In the genomic region with DNA sequence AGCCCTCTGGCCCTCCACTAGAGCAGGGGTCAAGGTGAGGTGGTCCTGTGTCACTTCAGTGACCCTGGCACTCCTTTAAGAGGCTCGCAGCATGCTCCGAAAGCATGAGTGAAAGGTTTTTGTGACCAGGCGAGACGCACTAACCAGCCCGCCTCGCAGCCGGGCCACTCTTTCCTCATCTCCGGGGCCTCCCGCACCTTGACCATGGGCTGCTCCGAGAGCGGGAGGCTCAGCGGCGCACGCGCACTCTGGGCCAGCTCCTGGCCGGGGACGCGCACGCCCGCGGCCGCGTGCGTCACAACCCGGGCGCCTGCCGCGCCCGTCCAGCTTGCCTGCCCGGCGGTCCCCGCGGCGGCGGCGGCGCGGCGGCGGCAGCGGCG, we compare ENCODE assay signal across 9 mouse cellular contexts. TPM values are rescaled to one million over a fixed set of nuclear protein-coding genes. Genes with fewer than 3 reads are reported as not detected.
DNase-seq lines count a peak whose midpoint lies in the region; ATAC-seq and TF ChIP-seq lines count a peak whose summit lies in the region.
"Had no signal": no experiment of that assay in that cellular context is flagged by ENCODE, and none has a peak within 500 bp of the region (broad histone marks: within the 10 kb centered on the region; RNA-seq: fewer than 3 reads in every experiment).

No protein-coding gene starts in this region.

- peaks cover 35% of the 10 kb centered on the region for H3K27me3 ChIP-seq in erythroblast, embryonic 14.5 days (ENCODE audit: control insufficient read depth)
- no peaks in the 10 kb centered on the region for H3K27me3 ChIP-seq in heart, embryonic 12.5 days (replicated peaks)
- no peaks in the 10 kb centered on the region for H3K27me3 ChIP-seq in kidney, postnatal 0 days (ENCODE audit: insufficient read depth, low read length)
- H3K27me3 ChIP-seq in liver, embryonic 11.5 days (replicated peaks; ENCODE audit: control insufficient read depth, insufficient read depth, low read length), result no peaks in the 10 kb centered on the region; the same call in 1 of the 2 replicates
- H3K27me3 ChIP-seq in myocyte (ENCODE audit: control insufficient read depth, insufficient read depth, insufficient read length), result no peaks in the 10 kb centered on the region

- peak overlapping the region; percentile 81 for H3K4me3 ChIP-seq in erythroblast, embryonic 14.5 days (replicated peaks)
- H3K4me3 ChIP-seq in heart, embryonic 12.5 days, result peak overlapping the region; percentile 76
- peak overlapping the region; percentile 75 for H3K4me3 ChIP-seq in kidney, postnatal 0 days (replicated peaks; ENCODE audit: low read depth, low read length)
- H3K4me3 ChIP-seq in liver, embryonic 11.5 days (ENCODE audit: low read depth, low read length), result peak overlapping the region; percentile 61
- H3K4me3 ChIP-seq in myocyte, result peak overlapping the region; percentile 75

- no peaks in the 10 kb centered on the region for H3K9me3 ChIP-seq in erythroblast, embryonic 14.5 days (ENCODE audit: control insufficient read depth, low read length)
- no peaks in the 10 kb centered on the region for H3K9me3 ChIP-seq in heart, embryonic 12.5 days (replicated peaks)
- H3K9me3 ChIP-seq in kidney, postnatal 0 days (replicated peaks; ENCODE audit: low read length), result no peaks in the 10 kb centered on the region
- H3K9me3 ChIP-seq in liver, embryonic 11.5 days (ENCODE audit: control insufficient read depth, low read length), result no peaks in the 10 kb centered on the region

- peak; percentile 89 for ATAC-seq in heart, embryonic 12.5 days (ENCODE audit: insufficient number of reproducible peaks, low FRiP score)
- peak; percentile 92 for ATAC-seq in kidney, postnatal 0 days (replicated peaks; ENCODE audit: low FRiP score, low read depth)
- peak; percentile 84 for ATAC-seq in liver, embryonic 11.5 days (replicated peaks; ENCODE audit: low FRiP score)

- no peaks in the 10 kb centered on the region for H3K36me3 ChIP-seq in erythroblast, embryonic 14.5 days (ENCODE audit: control insufficient read depth)
- H3K36me3 ChIP-seq in heart, embryonic 12.5 days, result no peaks in the 10 kb centered on the region; the same call in 1 of the 2 replicates
- no peaks in the 10 kb centered on the region for H3K36me3 ChIP-seq in kidney, postnatal 0 days (ENCODE audit: insufficient read depth, low read length)
- no peaks in the 10 kb centered on the region for H3K36me3 ChIP-seq in liver, embryonic 11.5 days (ENCODE audit: control insufficient read depth, insufficient read depth, low read length)
- H3K36me3 ChIP-seq in myocyte (ENCODE audit: control insufficient read depth, insufficient read depth), result no peaks in the 10 kb centered on the region
- H3K36me3 ChIP-seq: G1E had no signal

- WGBS in heart, embryonic 12.5 days, result under 1% methylated on average over 41 of the region's 42 CpGs
- under 1% methylated on average over 22 of the region's 42 CpGs for WGBS in kidney, postnatal 0 days
- 2% methylated on average over 37 of the region's 42 CpGs for WGBS in liver, embryonic 11.5 days

- peak overlapping the region; percentile 96 for H3K4me2 ChIP-seq in heart, embryonic 12.5 days
- peak overlapping the region; percentile 97 for H3K4me2 ChIP-seq in kidney, postnatal 0 days (ENCODE audit: low read length)
- peak overlapping the region; percentile 99 for H3K4me2 ChIP-seq in liver, embryonic 11.5 days
- H3K4me2 ChIP-seq in myocyte (ENCODE audit: low read depth), result peak overlapping the region; percentile 96

- DNase-seq in A20 (ENCODE audit: low read depth, low spot score), result peak; percentile 91
- peak; percentile 92 for DNase-seq in brain, embryonic 14.5 days (ENCODE audit: low read depth)
- DNase-seq in kidney, postnatal 0 days (ENCODE audit: low spot score), result peak; percentile 91
- DNase-seq in liver, embryonic 11.5 days (ENCODE audit: low spot score), result peak; percentile 82
- DNase-seq in spleen, postnatal 4 days (ENCODE audit: low spot score in 2 of 2), result peak; percentile 81 to 91

- peak overlapping the region; percentile 82 for H3K9ac ChIP-seq in heart, embryonic 12.5 days
- peak overlapping the region; percentile 89 for H3K9ac ChIP-seq in kidney, postnatal 0 days (ENCODE audit: low read depth, low read length)
- peak overlapping the region; percentile 63 for H3K9ac ChIP-seq in liver, embryonic 11.5 days (ENCODE audit: low read depth, low read length)

- TF ChIP-seq POLR2A in brain, embryonic 14.5 days (IDR thresholded peaks at IDR 0.05; ENCODE audit: borderline replicate concordance, extremely low read depth, insufficient read depth, insufficient read length, poor library complexity, severe bottlenecking), result peak; percentile 63
- peak; percentile 86 for TF ChIP-seq POLR2A in myocyte (IDR thresholded peaks at IDR 0.05; ENCODE audit: insufficient read length, low read depth)

- peaks cover 45% of the 10 kb centered on the region for H3K79me2 ChIP-seq in myocyte (ENCODE audit: control insufficient read depth, insufficient read depth)

- H3K4me1 ChIP-seq in erythroblast, embryonic 14.5 days (ENCODE audit: control insufficient read depth), result peaks cover 32% of the 10 kb centered on the region
- peaks cover 21% of the 10 kb centered on the region for H3K4me1 ChIP-seq in heart, embryonic 12.5 days (replicated peaks)
- H3K4me1 ChIP-seq in kidney, postnatal 0 days (replicated peaks; ENCODE audit: insufficient read depth, low read length), result 0 out of 2 replicates have a peak, but pooled peaks cover 7% of the 10 kb centered on the region
- H3K4me1 ChIP-seq in liver, embryonic 11.5 days (replicated peaks; ENCODE audit: control insufficient read depth, insufficient read depth, low read length), result peaks cover 13% of the 10 kb centered on the region

- H3K27ac ChIP-seq in heart, embryonic 12.5 days (ENCODE audit: poor library complexity, severe bottlenecking), result peak overlapping the region; percentile 52
- peak overlapping the region; percentile 70; the same call in 1 of the 2 replicates for H3K27ac ChIP-seq in kidney, postnatal 0 days
- peak overlapping the region; percentile 46; the same call in 1 of the 2 replicates for H3K27ac ChIP-seq in liver, embryonic 11.5 days (ENCODE audit: low read depth, low read length)

- peak overlapping the region; percentile 84 for H3ac ChIP-seq in myocyte (ENCODE audit: control insufficient read depth, insufficient read length)

- no peak for TF ChIP-seq CTCF in brain, embryonic 14.5 days (IDR thresholded peaks at IDR 0.05; ENCODE audit: borderline replicate concordance, extremely low read depth, insufficient read depth, insufficient read length)
- TF ChIP-seq CTCF in kidney, postnatal 0 days (IDR thresholded peaks at IDR 0.05; ENCODE audit: low read depth), result no peak

TF ChIP-seq in myocyte, 11 proteins besides CTCF, POLR2A, EP300 and RAD21:
- TF ChIP-seq MYOD1 (IDR thresholded peaks at IDR 0.05; ENCODE audit: control insufficient read depth in 1 of 3, insufficient read length in 2 of 3, low read depth in 2 of 3) (peak in 1 of 3 experiments; percentile 36), SRF (IDR thresholded peaks at IDR 0.05; ENCODE audit: control insufficient read depth, insufficient read length, low read depth) (no peak), USF1 (IDR thresholded peaks at IDR 0.05; ENCODE audit: low read depth) (no peak), POLR2AphosphoS2 (IDR thresholded peaks at IDR 0.05; ENCODE audit: insufficient read length, low read depth) (peak; percentile 72), CEBPB (IDR thresholded peaks at IDR 0.05; ENCODE audit: insufficient read depth, poor library complexity, severe bottlenecking) (no peak)

RNA-seq across cellular contexts. Expression of a gene that starts 2.7 kb away (rescaled TPM):
- polyA plus RNA-seq in brain, embryonic 14.5 days (2012; rRNA removed), result 33.8 and 52.8 TPM in 2 replicates
- 0.15 and 0.21 TPM in 2 replicates for polyA plus RNA-seq in erythroblast, embryonic 14.5 days (2012)
- polyA plus RNA-seq in heart, embryonic 12.5 days (2016; fragmentation: Nextera tagmentation; extraction: Ambion mirVana), result 41.8 and 44.0 TPM in 2 replicates
- polyA plus RNA-seq in kidney, postnatal 0 days (2015; fragmentation: Nextera tagmentation; extraction: Ambion mirVana), result 18.0 and 18.6 TPM in 2 replicates
- polyA plus RNA-seq in liver, embryonic 11.5 days (2014; fragmentation: Nextera tagmentation; extraction: Ambion mirVana), result 23.8 and 26.2 TPM in 2 replicates
- polyA plus RNA-seq in myocyte (2012; fragmentation: generic; extraction: Trizol), result 21.5 TPM
- polyA plus RNA-seq: G1E had no signal

RNA-seq across cellular contexts. Expression of a gene that starts 29.9 kb away (rescaled TPM):
- polyA plus RNA-seq in brain, embryonic 14.5 days (2012; rRNA removed), result 19.5 and 22.6 TPM in 2 replicates
- 0.12 and 0.26 TPM in 2 replicates for polyA plus RNA-seq in erythroblast, embryonic 14.5 days (2012)
- polyA plus RNA-seq in heart, embryonic 12.5 days (2016; fragmentation: Nextera tagmentation; extraction: Ambion mirVana), result 57.1 and 59.3 TPM in 2 replicates
- 73.6 and 88.3 TPM in 2 replicates for polyA plus RNA-seq in kidney, postnatal 0 days (2015; fragmentation: Nextera tagmentation; extraction: Ambion mirVana)
- 25.0 and 30.0 TPM in 2 replicates for polyA plus RNA-seq in liver, embryonic 11.5 days (2014; fragmentation: Nextera tagmentation; extraction: Ambion mirVana)
- 27.7 TPM for polyA plus RNA-seq in myocyte (2012; fragmentation: generic; extraction: Trizol)

RNA-seq across cellular contexts. Expression of a gene that starts 42.6 kb away (rescaled TPM):
- polyA plus RNA-seq in brain, embryonic 14.5 days (2012; rRNA removed), result 47.9 and 49.0 TPM in 2 replicates
- 18.7 and 20.5 TPM in 2 replicates for polyA plus RNA-seq in erythroblast, embryonic 14.5 days (2012)
- 49.1 and 49.7 TPM in 2 replicates for polyA plus RNA-seq in heart, embryonic 12.5 days (2016; fragmentation: Nextera tagmentation; extraction: Ambion mirVana)
- 36.6 and 37.9 TPM in 2 replicates for polyA plus RNA-seq in kidney, postnatal 0 days (2015; fragmentation: Nextera tagmentation; extraction: Ambion mirVana)
- polyA plus RNA-seq in liver, embryonic 11.5 days (2014; fragmentation: Nextera tagmentation; extraction: Ambion mirVana), result 47.7 and 54.2 TPM in 2 replicates
- 51.1 TPM for polyA plus RNA-seq in myocyte (2012; fragmentation: generic; extraction: Trizol)

Comparison
In these comparisons a context has a peak if more than half of its experiments do, and no peak if none do; other contexts are left out.
1. Peak in every context shown above with its lines: DNase-seq, ATAC-seq, H3K4me3 ChIP-seq and H3K27ac ChIP-seq.
2. RNA of a gene that starts 2.7 kb away (polyA plus RNA-seq): 33.8 to 52.8 TPM in brain, embryonic 14.5 days, 41.8 to 44.0 TPM in heart, embryonic 12.5 days, 23.8 to 26.2 TPM in liver, embryonic 11.5 days, 21.5 TPM in myocyte (single experiment) and 18.0 to 18.6 TPM in kidney, postnatal 0 days; 0.15 to 0.21 TPM in erythroblast, embryonic 14.5 days; every median in the first group is over 10 times any median in the second.
3. RNA of a gene that starts 29.9 kb away (polyA plus RNA-seq): 73.6 to 88.3 TPM in kidney, postnatal 0 days, 57.1 to 59.3 TPM in heart, embryonic 12.5 days, 27.7 TPM in myocyte (single experiment), 25.0 to 30.0 TPM in liver, embryonic 11.5 days and 19.5 to 22.6 TPM in brain, embryonic 14.5 days; 0.12 to 0.26 TPM in erythroblast, embryonic 14.5 days; every median in the first group is over 10 times any median in the second.